Mouse (Mus musculus) heart, adult 2 months (tissue): ENCODE measurements around the gene Bricd5.

Experiments used
- CTCF ChIP-seq: fragments of 200-600 bp; IDR thresholded peaks from 2 replicates; pipeline ENCODE4 v1.8.1; 2022; ENCODE audit warnings: antibody characterized with exemption, mild to moderate bottlenecking, moderate library complexity
- POLR2A ChIP-seq: fragments of 200-500 bp; IDR thresholded peaks from 2 replicates; pipeline ENCODE4 v1.6.1; 2011; ENCODE audit warnings: mild to moderate bottlenecking, low read depth, low read length, control low read depth; ENCODE audit not compliant: insufficient read depth

- TF ChIP-seq POLR2A = no peak
- no peak for TF ChIP-seq CTCF
Measured at GRCm38 (mm10) chr17:24495443-24495842, 21.8 kb downstream of the Bricd5 start.
